Mouse (Mus musculus): ENCODE data around the gene Myo16.

- TF ChIP-seq POLR2A (IDR thresholded peaks at IDR 0.05; ENCODE audit: control insufficient read depth in 1 of 2, insufficient read depth in 1 of 2, low read depth in 1 of 2, low read length in 2 of 2, poor library complexity in 1 of 2) (no peak), EP300 (IDR thresholded peaks at IDR 0.05; ENCODE audit: low read depth in 1 of 2, low read length in 2 of 2) (no peak), JUND (IDR thresholded peaks at IDR 0.05; ENCODE audit: low read depth, low read length) (no peak), ZMIZ1 (IDR thresholded peaks at IDR 0.05; ENCODE audit: low read depth, low read length) (no peak), TCF12 (IDR thresholded peaks at IDR 0.05; ENCODE audit: low read depth, low read length) (no peak), CHD1 (IDR thresholded peaks at IDR 0.05; ENCODE audit: low read depth, low read length) (no peak), ZNF384 (IDR thresholded peaks at IDR 0.05; ENCODE audit: low read depth, low read length) (no peak)
Measured at GRCm38 (mm10) chr8:10480850-10481249, 327.1 kb downstream of the Myo16 start.
